Mouse (Mus musculus): ENCODE measurements around the gene Pck2. TPM values are rescaled to one million over a fixed set of nuclear protein-coding genes. Genes with fewer than 3 reads are reported as not detected.

Pck2 gene
- polyA plus RNA-seq, 1 experiment: 87.9 TPM

GRCm38 (mm10) chr14:55584303-55584701, 44.2 kb downstream of the Pck2 start:
- Histone ChIP-seq H3K4me3 (ENCODE audit: insufficient read depth, poor library complexity, severe bottlenecking) (no peak overlapping the region), H3K36me3 (ENCODE audit: control insufficient read depth, insufficient read depth) (peaks cover 13% of the 10 kb centered on the region), H3ac (ENCODE audit: control insufficient read depth, insufficient read length, low read depth) (no peak overlapping the region), H3K79me3 (ENCODE audit: low read depth) (no peaks in the 10 kb centered on the region), H3K27me3 (ENCODE audit: control insufficient read depth, insufficient read depth, insufficient read length) (no peaks in the 10 kb centered on the region), H3K79me2 (ENCODE audit: control insufficient read depth, insufficient read depth) (peaks cover 2% of the 10 kb centered on the region)
- TF ChIP-seq MYOD1 (IDR thresholded peaks at IDR 0.05; ENCODE audit: control insufficient read depth, insufficient read length, low read depth) (no peak), USF1 (IDR thresholded peaks at IDR 0.05; ENCODE audit: low read depth) (no peak), MAX (IDR thresholded peaks at IDR 0.05) (no peak), CEBPB (IDR thresholded peaks at IDR 0.05; ENCODE audit: low read depth) (no peak), FOSL1 (IDR thresholded peaks at IDR 0.05; ENCODE audit: insufficient read depth, low read length, poor library complexity, severe bottlenecking) (no peak), MYOG (IDR thresholded peaks at IDR 0.05; ENCODE audit: control insufficient read depth, extremely low read depth, insufficient read length) (no peak), CTCF (IDR thresholded peaks at IDR 0.05; ENCODE audit: control insufficient read depth, insufficient read depth, insufficient read length) (no peak)

- Histone ChIP-seq H3K4me3 (ENCODE audit: insufficient read depth, poor library complexity, severe bottlenecking) (peak within 1 kb of the TSS; percentile 41), H3ac (ENCODE audit: control insufficient read depth, insufficient read length, low read depth) (peak within 1 kb of the TSS; percentile 79), H3K79me3 (ENCODE audit: low read depth) (no peaks in the 10 kb centered on the region), H3K36me3 (ENCODE audit: control insufficient read depth, insufficient read depth) (peaks cover 13% of the 10 kb centered on the region), H3K27me3 (ENCODE audit: control insufficient read depth, insufficient read depth, insufficient read length) (no peaks in the 10 kb centered on the region), H3K79me2 (ENCODE audit: control insufficient read depth, insufficient read depth) (peaks cover 9% of the 10 kb centered on the region)
- TF ChIP-seq CEBPB (IDR thresholded peaks at IDR 0.05; ENCODE audit: low read depth): no peak
- TF ChIP-seq CTCF (IDR thresholded peaks at IDR 0.05; ENCODE audit: control insufficient read depth, insufficient read depth, insufficient read length): no peak
- no peak for TF ChIP-seq FOSL1 (IDR thresholded peaks at IDR 0.05; ENCODE audit: insufficient read depth, low read length, poor library complexity, severe bottlenecking)
- TF ChIP-seq MYOD1 (IDR thresholded peaks at IDR 0.05; ENCODE audit: control insufficient read depth, insufficient read length, low read depth): no peak
- TF ChIP-seq MAX (IDR thresholded peaks at IDR 0.05): no peak
- TF ChIP-seq USF1 (IDR thresholded peaks at IDR 0.05; ENCODE audit: low read depth): no peak
- no peak for TF ChIP-seq MYOG (IDR thresholded peaks at IDR 0.05; ENCODE audit: control insufficient read depth, extremely low read depth, insufficient read length)
These were observed 44.9 kb downstream of the Pck2 start, which contains the start of gene Emc9 for GRCm38 (mm10) chr14:55584702-55585565. Gene Emc9 (minus strand): TSS chr14:55585302.

- Histone ChIP-seq H3K4me3 (ENCODE audit: insufficient read depth, poor library complexity, severe bottlenecking) (no peak overlapping the region), H3ac (ENCODE audit: control insufficient read depth, insufficient read length, low read depth) (no peak overlapping the region), H3K79me3 (ENCODE audit: low read depth) (peaks cover 5% of the 10 kb centered on the region), H3K79me2 (ENCODE audit: control insufficient read depth, insufficient read depth) (peaks cover 15% of the 10 kb centered on the region), H3K36me3 (ENCODE audit: control insufficient read depth, insufficient read depth) (peaks cover 13% of the 10 kb centered on the region), H3K27me3 (ENCODE audit: control insufficient read depth, insufficient read depth, insufficient read length) (no peaks in the 10 kb centered on the region)
- TF ChIP-seq MYOG (IDR thresholded peaks at IDR 0.05; ENCODE audit: control insufficient read depth, extremely low read depth, insufficient read length) (no peak), MAX (IDR thresholded peaks at IDR 0.05) (no peak), USF1 (IDR thresholded peaks at IDR 0.05; ENCODE audit: low read depth) (no peak), CEBPB (IDR thresholded peaks at IDR 0.05; ENCODE audit: low read depth) (no peak), CTCF (IDR thresholded peaks at IDR 0.05; ENCODE audit: control insufficient read depth, insufficient read depth, insufficient read length) (no peak), FOSL1 (IDR thresholded peaks at IDR 0.05; ENCODE audit: insufficient read depth, low read length, poor library complexity, severe bottlenecking) (no peak), MYOD1 (IDR thresholded peaks at IDR 0.05; ENCODE audit: control insufficient read depth, insufficient read length, low read depth) (no peak)
These were observed 45.5 kb downstream of the Pck2 start for GRCm38 (mm10) chr14:55585566-55585960.

GRCm38 (mm10) chr14:55586149-55586548, 46.1 kb downstream of the Pck2 start:
- H3K79me3 ChIP-seq (ENCODE audit: low read depth): peaks cover 5% of the 10 kb centered on the region
- H3ac ChIP-seq (ENCODE audit: control insufficient read depth, insufficient read length, low read depth): no peak overlapping the region
- H3K79me2 ChIP-seq (ENCODE audit: control insufficient read depth, insufficient read depth): peaks cover 16% of the 10 kb centered on the region
- peaks cover 13% of the 10 kb centered on the region for H3K36me3 ChIP-seq (ENCODE audit: control insufficient read depth, insufficient read depth)
- H3K27me3 ChIP-seq (ENCODE audit: control insufficient read depth, insufficient read depth, insufficient read length): no peaks in the 10 kb centered on the region
- H3K4me3 ChIP-seq (ENCODE audit: insufficient read depth, poor library complexity, severe bottlenecking): no peak overlapping the region
- TF ChIP-seq MYOD1 (IDR thresholded peaks at IDR 0.05; ENCODE audit: control insufficient read depth, insufficient read length, low read depth): no peak

GRCm38 (mm10) chr14:55589271-55589670, 49.2 kb downstream of the Pck2 start:
- peaks cover 23% of the 10 kb centered on the region for H3K79me3 ChIP-seq (ENCODE audit: low read depth)
- H3K36me3 ChIP-seq (ENCODE audit: control insufficient read depth, insufficient read depth): peaks cover 16% of the 10 kb centered on the region
- no peaks in the 10 kb centered on the region for H3K27me3 ChIP-seq (ENCODE audit: control insufficient read depth, insufficient read depth, insufficient read length)
- TF ChIP-seq MYOD1 (IDR thresholded peaks at IDR 0.05; ENCODE audit: control insufficient read depth, insufficient read length, low read depth) (no peak), MYOG (IDR thresholded peaks at IDR 0.05; ENCODE audit: control insufficient read depth, extremely low read depth, insufficient read length) (no peak), FOSL1 (IDR thresholded peaks at IDR 0.05; ENCODE audit: insufficient read depth, low read length, poor library complexity, severe bottlenecking) (no peak), MAX (IDR thresholded peaks at IDR 0.05) (no peak), USF1 (IDR thresholded peaks at IDR 0.05; ENCODE audit: low read depth) (no peak), CEBPB (IDR thresholded peaks at IDR 0.05; ENCODE audit: low read depth) (no peak), CTCF (IDR thresholded peaks at IDR 0.05; ENCODE audit: control insufficient read depth, insufficient read depth, insufficient read length) (no peak)
- H3K79me2 ChIP-seq (ENCODE audit: control insufficient read depth, insufficient read depth): peaks cover 43% of the 10 kb centered on the region
- no peak overlapping the region for H3ac ChIP-seq (ENCODE audit: control insufficient read depth, insufficient read length, low read depth)
- H3K4me3 ChIP-seq (ENCODE audit: insufficient read depth, poor library complexity, severe bottlenecking): no peak overlapping the region

Measured in C2C12 (cell line).